Mouse (Mus musculus) T-cell, adult 2 months (primary cell): Measurements from ENCODE around the gene Uvrag.

ENCODE experiments used
- DNase-seq: peaks from one replicate; pipeline ENCODE4 v3.0.0; 2022; ENCODE audit warnings: low spot score

Uvrag gene

DNA sequence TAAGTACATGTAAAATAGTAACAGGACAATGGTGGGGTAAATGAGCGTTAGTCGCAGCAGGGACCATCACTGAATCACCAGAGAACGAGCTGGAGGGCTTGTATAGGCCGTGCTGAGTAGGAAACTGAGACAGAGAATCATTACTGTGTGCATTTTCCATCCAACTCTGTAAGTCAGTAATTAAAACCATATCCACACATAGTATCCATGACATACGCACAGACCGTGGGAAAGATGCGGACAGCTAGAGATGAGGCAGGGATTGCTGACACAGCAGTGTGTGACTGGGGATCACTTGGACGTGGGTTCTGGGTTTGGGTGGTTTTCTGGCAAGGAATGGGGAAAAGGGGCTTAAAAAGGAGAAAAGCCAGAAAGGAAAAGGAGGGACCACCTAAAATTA is 81.0 kb downstream of the Uvrag start:
- DNase-seq = no peak

DNA sequence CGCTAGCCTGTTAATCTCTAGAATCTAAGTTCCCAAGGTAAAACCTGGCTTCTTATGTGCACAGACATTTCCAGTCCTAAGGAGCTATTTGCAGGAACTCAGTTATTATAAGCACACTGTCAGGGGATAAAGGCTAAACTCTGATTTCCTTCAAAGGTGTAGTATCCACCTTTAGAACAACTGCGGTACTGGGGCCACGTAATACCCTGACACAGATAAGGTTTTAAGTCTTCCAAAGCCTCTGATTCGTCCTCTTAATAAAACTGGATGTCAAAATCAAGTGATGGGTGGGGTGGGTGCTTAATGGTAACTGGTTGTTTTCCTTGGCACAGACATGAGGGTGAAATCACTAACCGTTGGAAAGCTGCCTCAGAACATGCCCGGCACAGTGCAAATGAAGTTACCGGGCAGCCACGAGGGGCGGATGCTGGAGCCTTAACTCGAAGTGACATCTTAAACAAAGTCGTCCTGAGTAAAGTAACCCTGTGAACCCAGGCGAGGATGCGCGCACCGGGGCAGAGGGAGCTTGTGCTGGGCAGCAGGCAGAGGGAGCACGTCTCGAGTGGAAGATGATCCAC is 83.8 kb downstream of the Uvrag start:
- DNase-seq = no peak

DNA sequence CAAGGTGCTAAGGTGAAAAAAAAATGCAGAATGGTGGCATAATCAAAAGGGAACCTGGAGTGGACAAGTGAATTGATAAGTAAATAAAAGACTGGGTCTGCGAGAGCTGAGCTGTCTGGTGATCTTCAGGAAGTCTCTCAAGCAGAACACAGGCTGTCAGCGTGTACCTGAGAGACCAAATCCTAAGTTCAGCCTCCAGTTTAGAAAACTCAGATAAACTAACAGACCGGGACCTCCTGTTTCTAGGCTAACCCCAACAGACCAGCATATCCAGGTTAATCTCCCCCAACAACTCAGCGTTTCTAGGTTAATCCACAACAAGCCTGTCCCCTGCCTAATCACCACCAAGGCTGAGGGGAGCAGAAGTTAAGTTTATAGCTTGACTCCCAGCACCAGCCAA is 87.3 kb downstream of the Uvrag start:
- DNase-seq = no peak

DNA sequence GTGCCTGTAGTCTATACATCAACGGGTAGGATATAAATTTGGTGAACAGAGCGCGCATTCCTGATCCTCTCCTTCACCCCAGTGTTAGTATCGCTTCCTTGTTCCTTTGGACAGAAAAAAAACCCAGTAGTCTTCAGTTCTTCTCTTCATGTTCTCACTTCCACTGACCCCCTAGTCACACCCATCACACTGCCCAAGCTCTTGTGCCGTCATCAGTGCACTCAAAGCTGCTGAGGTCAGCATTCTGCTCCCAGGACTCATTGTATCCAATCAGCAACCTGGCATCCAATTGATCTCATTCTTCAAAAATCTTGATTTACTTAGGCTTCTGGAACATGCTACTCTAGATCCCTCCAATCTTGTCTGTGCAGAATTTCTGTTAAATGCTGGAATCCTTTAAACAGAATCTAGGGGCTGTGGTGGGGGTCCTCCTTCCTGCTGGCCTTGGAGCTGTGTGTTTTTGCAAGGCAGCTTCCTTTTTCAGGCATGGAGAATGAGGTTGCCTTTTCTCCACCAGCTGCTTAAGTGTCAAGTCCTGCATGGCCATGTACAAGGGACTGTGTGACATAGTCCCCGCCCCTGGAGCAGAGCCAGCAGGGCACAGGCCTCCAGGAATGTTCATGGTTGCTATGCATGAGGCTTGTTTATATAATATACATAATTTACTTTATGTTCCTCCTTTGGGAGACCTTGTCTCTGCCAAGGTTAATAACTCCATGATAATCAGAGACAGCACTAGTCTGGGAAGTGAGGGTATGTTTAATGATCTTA is 88.3 kb downstream of the Uvrag start:
- DNase-seq = no peak

GRCm38 (mm10) chr7:99050882-99051281 is 90.1 kb downstream of the Uvrag start:
- no peak for DNase-seq

DNA sequence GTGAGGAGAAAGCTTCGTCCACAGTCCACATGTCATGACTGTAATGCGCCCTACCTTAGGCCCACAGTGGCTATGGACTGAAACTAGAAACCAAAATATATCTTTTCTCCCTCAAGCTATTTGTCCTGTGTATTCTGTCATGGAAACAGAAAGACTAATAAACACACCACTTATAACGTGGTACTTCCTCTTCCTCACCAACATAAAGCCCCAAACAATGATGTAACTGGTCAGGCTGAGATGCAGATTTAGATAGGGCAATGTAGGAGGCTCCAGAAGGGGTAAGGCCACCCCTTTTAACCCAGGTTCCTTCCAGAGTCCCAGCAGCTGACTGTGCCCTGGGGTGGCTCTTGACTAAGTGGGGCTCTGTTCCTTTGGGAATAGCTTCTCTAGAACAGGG is 91.0 kb downstream of the Uvrag start:
- no peak for DNase-seq

GRCm38 (mm10) chr7:99046545-99047206 is 94.3 kb downstream of the Uvrag start:
- no peak for DNase-seq

GRCm38 (mm10) chr7:99045525-99045924 is 95.4 kb downstream of the Uvrag start:
- DNase-seq = no peak

DNA sequence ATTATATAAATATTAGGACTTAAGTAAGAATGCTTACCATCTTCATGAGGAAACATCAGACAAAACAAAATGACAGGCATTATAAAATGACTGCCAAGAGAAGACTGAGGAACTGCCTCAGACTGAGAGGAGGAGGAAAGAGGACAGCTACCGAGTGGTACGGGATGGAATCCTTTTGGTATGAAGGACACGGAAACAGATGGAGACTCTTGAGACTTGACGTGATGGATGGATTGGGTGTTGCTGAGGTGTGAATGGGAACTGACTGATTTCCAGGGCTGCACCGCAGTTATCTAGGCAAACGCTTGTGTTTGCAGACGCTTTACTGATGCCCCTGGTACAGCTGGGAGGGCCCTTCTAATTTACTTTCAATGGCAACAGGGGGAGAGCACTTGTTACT is 97.0 kb downstream of the Uvrag start:
- DNase-seq = no peak

DNA sequence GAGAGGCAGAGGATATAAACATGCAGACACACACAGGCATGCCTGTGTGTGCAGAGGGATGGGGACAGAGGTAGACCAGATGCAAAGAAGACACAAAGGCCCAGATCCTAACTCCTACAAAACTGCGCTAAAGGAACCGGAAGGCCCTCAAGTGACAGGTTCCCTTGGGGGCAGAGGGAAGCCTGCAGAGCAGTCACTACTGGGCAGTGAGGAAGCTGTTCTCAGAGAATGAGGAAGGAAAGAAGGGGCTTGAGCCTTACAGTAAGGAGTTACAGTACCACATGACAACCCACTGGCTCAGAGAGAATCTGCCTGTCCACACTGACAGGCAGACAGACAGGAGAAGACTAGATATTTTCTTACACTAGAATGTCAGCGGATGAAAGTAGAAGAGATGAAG is 97.6 kb downstream of the Uvrag start:
- no peak for DNase-seq

DNA sequence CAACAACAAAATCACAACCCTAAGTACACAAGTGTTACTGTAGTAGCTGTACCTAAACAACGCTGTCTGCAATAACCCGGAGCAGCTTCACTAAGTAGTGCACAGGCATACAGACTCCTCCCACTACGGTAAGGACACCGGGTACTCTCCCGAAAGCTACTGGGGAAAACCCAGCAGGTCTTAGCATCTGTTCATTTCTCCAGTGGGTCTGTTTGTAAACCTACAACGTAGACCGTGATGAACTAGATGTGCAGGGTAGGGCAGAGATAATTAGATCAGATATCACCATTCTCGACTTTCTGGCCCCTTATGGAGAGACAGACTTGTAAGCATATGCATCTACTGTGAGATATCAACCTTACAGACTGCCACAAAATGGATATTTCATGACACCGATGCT is 99.1 kb downstream of the Uvrag start:
- DNase-seq = no peak

DNA sequence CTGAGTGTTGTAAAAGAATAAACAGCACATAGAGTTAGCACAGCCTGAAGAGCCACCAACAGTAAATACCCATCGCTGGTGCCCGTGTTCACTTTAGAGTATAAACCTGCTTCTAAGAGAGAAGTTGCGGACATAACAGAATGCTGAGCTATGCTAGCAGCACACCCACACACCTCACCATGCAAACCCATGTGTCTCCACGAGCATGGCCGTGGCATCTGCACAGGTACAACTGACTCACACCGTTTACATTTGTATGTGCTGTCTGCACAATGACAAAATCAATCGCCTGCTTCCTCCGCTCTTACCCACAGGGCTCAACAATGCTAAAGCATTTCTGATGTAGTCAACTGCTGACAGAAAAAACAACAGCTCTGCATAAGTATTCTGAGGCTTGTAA is 101.0 kb downstream of the Uvrag start:
- no peak for DNase-seq

- DNase-seq = no peak
Measured at GRCm38 (mm10) chr7:99036284-99036683, 104.7 kb downstream of the Uvrag start.

DNA sequence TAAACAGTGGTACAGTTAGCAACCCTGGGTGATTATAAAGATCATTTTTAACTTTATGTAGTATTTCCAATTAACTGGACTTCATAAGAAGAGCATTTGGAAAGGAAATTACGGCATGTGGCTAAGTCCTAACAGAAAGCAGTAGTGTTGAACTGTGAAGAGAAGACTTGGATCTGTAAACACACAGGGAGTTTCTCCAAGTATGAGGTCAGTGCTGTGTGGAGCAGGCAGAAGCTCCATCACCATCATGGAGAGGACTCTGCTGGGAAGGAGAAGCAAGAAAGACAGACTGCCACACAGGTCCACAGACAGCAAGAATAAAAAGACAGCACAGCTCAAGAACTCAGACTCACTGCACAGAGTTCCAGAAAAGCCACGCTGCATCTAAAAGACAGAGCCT is 106.0 kb downstream of the Uvrag start:
- no peak for DNase-seq

DNA sequence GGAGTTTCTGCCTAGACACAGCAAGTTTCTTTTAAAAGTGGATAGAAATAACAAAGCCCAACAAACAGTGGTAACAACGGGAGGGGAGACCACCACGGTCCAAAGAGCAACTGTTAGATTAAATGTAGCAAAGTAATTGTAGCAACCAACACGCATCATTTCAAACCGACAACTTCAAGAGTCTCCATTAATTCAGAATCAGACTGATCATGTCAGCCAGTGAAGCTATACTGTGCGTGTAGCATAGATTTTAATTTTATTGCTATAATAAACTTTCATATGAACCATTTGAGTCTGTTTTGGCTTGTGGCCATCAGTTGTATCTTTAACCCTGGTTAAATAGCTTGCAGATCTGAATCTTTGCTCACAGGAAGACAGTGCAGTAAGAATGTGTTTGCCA is 107.1 kb downstream of the Uvrag start:
- no peak for DNase-seq

DNA sequence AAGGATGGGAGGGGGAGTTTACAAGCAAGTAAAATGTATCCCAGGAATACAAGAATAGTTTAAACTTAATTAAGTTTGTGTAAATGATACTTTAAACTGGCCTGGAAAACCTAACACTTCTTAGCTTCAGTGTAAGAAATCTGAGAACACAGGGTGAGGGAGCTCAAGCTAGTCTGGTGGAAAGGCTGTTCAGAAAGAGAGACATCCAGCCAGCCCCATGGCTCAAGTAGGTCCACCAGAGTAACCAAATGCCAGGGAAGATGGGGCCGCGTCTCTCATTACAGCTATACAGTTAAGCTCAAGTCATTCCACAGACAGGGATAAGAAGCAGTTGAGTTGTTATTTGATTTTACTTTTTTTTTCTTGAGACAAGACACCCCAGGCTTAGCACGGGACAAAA is 107.6 kb downstream of the Uvrag start:
- DNase-seq = no peak

DNA sequence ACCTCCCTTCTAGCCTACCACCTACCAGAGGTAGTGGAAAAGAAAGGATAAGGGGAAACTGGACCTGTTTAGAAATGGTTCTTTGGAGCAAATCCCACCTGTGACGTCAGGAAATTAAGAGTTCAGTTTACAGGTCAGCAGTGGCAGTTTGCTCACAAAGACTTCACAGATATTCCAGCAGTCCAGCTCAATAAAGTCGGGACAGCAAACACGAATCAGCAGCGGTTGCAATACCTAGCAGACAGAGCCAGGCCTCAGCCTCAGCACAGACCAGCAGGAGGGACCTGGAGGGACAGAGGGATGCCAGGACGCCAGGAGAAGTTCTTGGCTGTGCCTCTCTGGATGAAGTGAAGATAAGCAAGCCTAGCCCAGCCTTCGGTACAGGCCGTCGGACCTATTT is 108.9 kb downstream of the Uvrag start:
- DNase-seq = no peak

DNA sequence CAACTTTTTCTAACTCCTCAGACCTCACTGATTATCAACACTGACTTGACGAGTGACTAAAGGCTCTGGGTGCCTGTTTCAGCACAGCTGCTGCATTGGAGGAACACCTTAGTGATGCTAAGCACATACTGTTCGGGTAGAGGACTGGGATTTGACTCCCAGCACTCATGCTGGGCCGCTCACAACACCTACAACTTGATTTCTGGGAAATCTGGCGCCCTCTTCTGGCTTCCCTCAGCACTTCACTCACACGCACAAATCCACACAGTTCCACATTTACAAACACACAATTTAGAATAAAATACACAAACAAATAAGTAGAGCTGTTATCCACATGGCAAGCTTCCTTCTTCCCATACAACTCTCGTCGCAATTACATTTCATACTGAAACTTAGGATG is 112.8 kb downstream of the Uvrag start:
- no peak for DNase-seq

- peak; percentile 43 for DNase-seq
Measured at GRCm38 (mm10) chr7:99027185-99027584, 113.8 kb downstream of the Uvrag start.

DNA sequence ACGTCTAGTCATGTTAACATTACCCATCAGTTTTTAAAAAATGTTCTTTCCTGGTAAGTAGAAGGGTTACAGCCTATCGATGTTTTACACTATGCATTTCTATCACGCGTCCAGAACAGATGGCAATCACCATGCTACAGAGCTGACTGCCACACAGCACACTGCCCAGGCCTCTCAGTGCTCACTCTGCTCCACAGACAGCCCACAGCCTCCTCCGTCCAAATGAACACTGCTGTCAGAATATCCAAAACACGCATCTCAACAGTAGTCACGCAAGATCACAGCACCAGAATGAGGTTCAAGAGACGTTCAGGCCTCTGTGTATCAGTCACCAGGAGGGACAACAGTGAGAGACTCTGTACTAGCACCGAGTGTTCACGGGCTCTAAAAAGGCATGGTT is 115.0 kb downstream of the Uvrag start:
- no peak for DNase-seq

GRCm38 (mm10) chr7:99025265-99025664 is 115.7 kb downstream of the Uvrag start:
- DNase-seq = no peak

GRCm38 (mm10) chr7:99024791-99025190 is 116.2 kb downstream of the Uvrag start:
- no peak for DNase-seq

GRCm38 (mm10) chr7:99023931-99024330 is 117.0 kb downstream of the Uvrag start:
- DNase-seq = no peak

DNA sequence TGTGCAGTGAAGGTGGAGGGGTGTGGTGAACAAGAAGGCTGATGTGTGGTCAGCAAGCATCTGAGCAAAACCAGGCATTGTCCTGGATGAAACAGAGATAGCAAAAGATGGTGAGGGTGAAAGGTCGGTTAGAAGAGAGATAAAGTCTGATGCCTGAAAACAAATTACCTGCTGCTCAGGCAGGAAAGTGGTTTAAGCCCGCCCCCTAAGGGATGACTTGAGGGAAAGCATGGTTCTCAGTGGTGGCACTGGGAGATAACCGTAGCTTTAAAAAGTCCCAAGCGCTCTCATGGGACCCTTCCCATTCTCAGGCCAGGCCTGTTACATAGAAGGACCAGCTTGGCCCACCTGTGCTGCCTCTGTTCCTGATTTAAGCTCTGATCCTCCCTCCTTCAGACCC is 119.7 kb downstream of the Uvrag start:
- no peak for DNase-seq
